Mouse (Mus musculus) layer of hippocampus, postnatal 25 days (tissue): Measurements from ENCODE around the gene Cx3cr1. TPM values are rescaled to one million over a fixed set of nuclear protein-coding genes. Genes with fewer than 3 reads are reported as not detected.
"Not testable (repeated sequence)": the region's sequence is repeated elsewhere in the genome, so short reads cannot be mapped to it uniquely, and the experiment has no call there.

Source experiments
- DNase-seq, 2 experiments: peaks; one replicate each; pipeline ENCODE4 v3.0.0; 2022; ENCODE audit warnings: mixed read lengths in 2 of 2, low spot score in 1 of 2; ENCODE audit errors: extremely low spot score in 1 of 2
- total RNA-seq, 2 experiments: library from RNA; stranded (reverse); gene quantifications; 2 replicates each; pipeline ENCODE4 v1.2.3; 2021

Gene Cx3cr1
- total RNA-seq = 10 to 100 TPM; 31.0 to 37.4 TPM

- no peak for DNase-seq
Measured at GRCm38 (mm10) chr9:120069779-120070178, at the start of gene Cx3cr1. Gene Cx3cr1, minus strand, starts transcription at chr9:120069879.

GRCm38 (mm10) chr9:120118212-120118611 is 48.5 kb upstream of the Cx3cr1 start:
- DNase-seq = no peak

- no peak for DNase-seq
Measured at GRCm38 (mm10) chr9:120116184-120116624, 46.5 kb upstream of the Cx3cr1 start.

- DNase-seq = no peak
Measured at GRCm38 (mm10) chr9:120115580-120115979, 45.9 kb upstream of the Cx3cr1 start.

- no peak for DNase-seq
Measured at GRCm38 (mm10) chr9:120114789-120115151, 45.1 kb upstream of the Cx3cr1 start.

- DNase-seq = no peak
Measured at GRCm38 (mm10) chr9:120114051-120114788, 44.5 kb upstream of the Cx3cr1 start.

GRCm38 (mm10) chr9:120113456-120113855 is 43.8 kb upstream of the Cx3cr1 start:
- DNase-seq = no peak

- no peak for DNase-seq
Measured at GRCm38 (mm10) chr9:120112472-120112871, 42.8 kb upstream of the Cx3cr1 start.

- no peak for DNase-seq
Measured at GRCm38 (mm10) chr9:120111156-120111945, 41.7 kb upstream of the Cx3cr1 start.

GRCm38 (mm10) chr9:120110211-120111018 is 40.7 kb upstream of the Cx3cr1 start, which contains the start of gene Slc25a38:
Gene Slc25a38, plus strand, starts transcription at chr9:120110374.
- peak; percentile 91 for DNase-seq

- not testable (repeated sequence) for DNase-seq
Measured at GRCm38 (mm10) chr9:120108953-120109352, 39.3 kb upstream of the Cx3cr1 start.

GRCm38 (mm10) chr9:120101165-120101564 is 31.5 kb upstream of the Cx3cr1 start:
- DNase-seq = no peak

GRCm38 (mm10) chr9:120099304-120099703 is 29.6 kb upstream of the Cx3cr1 start:
- DNase-seq = no peak

- DNase-seq = peak; percentile 51 to 84
Measured at GRCm38 (mm10) chr9:120098682-120099081, 29.0 kb upstream of the Cx3cr1 start.

GRCm38 (mm10) chr9:120095886-120096285 is 26.2 kb upstream of the Cx3cr1 start:
- no peak for DNase-seq

GRCm38 (mm10) chr9:120093701-120094100 is 24.0 kb upstream of the Cx3cr1 start:
- no peak for DNase-seq

- no peak for DNase-seq
Measured at GRCm38 (mm10) chr9:120091696-120092238, 22.1 kb upstream of the Cx3cr1 start, which contains the start of gene Ccr8. Gene Ccr8, plus strand, starts transcription at chr9:120092114.

- DNase-seq = no peak
Measured at GRCm38 (mm10) chr9:120091086-120091485, 21.4 kb upstream of the Cx3cr1 start.

GRCm38 (mm10) chr9:120089125-120089524 is 19.4 kb upstream of the Cx3cr1 start:
- DNase-seq = no peak

GRCm38 (mm10) chr9:120084406-120084805 is 14.7 kb upstream of the Cx3cr1 start:
- no peak for DNase-seq
